Mouse (Mus musculus) midbrain, embryonic 13.5 days (tissue): ENCODE measurements around the gene Gyg. TPM values are rescaled to one million over a fixed set of nuclear protein-coding genes. Genes with fewer than 3 reads are reported as not detected.
A peak's percentile ranks its signal among the peaks of the same experiment; 100 is the strongest.

Source experiments
- ATAC-seq: fragments of 200-750 bp; cut with Nextera tagmentation; 2 replicates; pipeline ENCODE4 v1.8.0; 2017; ENCODE audit warnings: mild to moderate bottlenecking, moderate TSS enrichment, moderate library complexity
- H3K27ac ChIP-seq: fragments of 300-500 bp; sonication (generic); 2 replicates; pipeline ENCODE4 v1.5.1; 2015; ENCODE audit warnings: inconsistent platforms, mild to moderate bottlenecking, moderate library complexity
- H3K27me3 ChIP-seq: fragments of 300-500 bp; sonication (generic); 2 replicates; pipeline ENCODE4 v1.6.1; 2015; ENCODE audit warnings: mild to moderate bottlenecking, inconsistent platforms
- H3K36me3 ChIP-seq: fragments of 300-500 bp; sonication (generic); 2 replicates; pipeline ENCODE4 v1.6.1; 2015; ENCODE audit warnings: mild to moderate bottlenecking, inconsistent platforms
- H3K4me1 ChIP-seq: fragments of 300-500 bp; sonication (generic); replicated peaks from 2 replicates; pipeline ENCODE4 v1.6.1; 2015; ENCODE audit warnings: inconsistent platforms
- H3K4me2 ChIP-seq: fragments of 300-500 bp; sonication (generic); replicated peaks from 2 replicates; pipeline ENCODE4 v1.6.1; 2015; ENCODE audit warnings: moderate library complexity, mild to moderate bottlenecking, inconsistent platforms
- H3K4me3 ChIP-seq: fragments of 300-500 bp; sonication (generic); replicated peaks from 2 replicates; pipeline ENCODE4 v1.5.1; 2015; ENCODE audit warnings: mild to moderate bottlenecking, inconsistent platforms
- H3K9ac ChIP-seq: fragments of 300-500 bp; sonication (generic); replicated peaks from 2 replicates; pipeline ENCODE4 v1.6.1; 2015; ENCODE audit warnings: mild to moderate bottlenecking, inconsistent platforms
- H3K9me3 ChIP-seq: fragments of 300-500 bp; sonication (generic); 2 replicates; pipeline ENCODE4 v1.6.1; 2016; ENCODE audit warnings: mild to moderate bottlenecking, inconsistent platforms
- WGBS: fragments of 180-500 bp; shearing (Covaris S2); methylation state at CpG from one replicate; pipeline ENCODE4 v1.1.7; 2015; 5-methylcytosine and 5-hydroxymethylcytosine counted together
- polyA plus RNA-seq: library from polyadenylated mRNA; unstranded; fragments of >200 nt; fragmentation: Nextera tagmentation; extraction: Ambion mirVana; gene quantifications from 2 replicates; pipeline ENCODE4 v1.2.1, GENCODE M21; 2015

The Gyg gene
- polyA plus RNA-seq, 1 experiment from 2014 or later: 24.5 TPM

DNA sequence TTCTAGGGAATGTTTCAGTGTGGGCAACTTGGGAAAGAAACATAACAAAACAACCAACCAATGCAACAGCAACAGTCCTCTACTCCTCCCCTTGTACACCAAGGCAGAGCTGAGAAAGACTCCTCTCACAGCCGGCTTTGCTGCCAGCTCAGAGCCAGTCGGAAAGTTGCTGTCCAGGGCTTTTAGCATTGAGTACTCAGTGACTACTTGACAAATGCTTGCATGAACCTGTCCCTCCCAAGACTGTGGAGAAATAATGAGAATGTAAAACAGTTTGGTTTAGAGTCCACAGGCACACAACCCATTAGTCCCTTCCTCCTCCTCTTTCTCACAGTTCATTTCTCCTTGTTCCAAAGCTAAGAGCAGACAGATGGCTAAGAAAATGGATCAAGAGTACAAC lies 10.7 kb downstream of the Gyg start:
- Histone ChIP-seq H3K4me2 (no peak overlapping the region), H3K4me1 (0 out of 2 replicates have a peak, but pooled peaks cover 7% of the 10 kb centered on the region), H3K27ac (no peak overlapping the region), H3K4me3 (no peak overlapping the region), H3K9me3 (no peaks in the 10 kb centered on the region), H3K9ac (no peak overlapping the region), H3K27me3 (no peaks in the 10 kb centered on the region; the same call in 1 of the 2 replicates), H3K36me3 (no peaks in the 10 kb centered on the region)
- no peak for ATAC-seq
- WGBS: 25% methylated on average over 2 of the region's 2 CpGs

DNA sequence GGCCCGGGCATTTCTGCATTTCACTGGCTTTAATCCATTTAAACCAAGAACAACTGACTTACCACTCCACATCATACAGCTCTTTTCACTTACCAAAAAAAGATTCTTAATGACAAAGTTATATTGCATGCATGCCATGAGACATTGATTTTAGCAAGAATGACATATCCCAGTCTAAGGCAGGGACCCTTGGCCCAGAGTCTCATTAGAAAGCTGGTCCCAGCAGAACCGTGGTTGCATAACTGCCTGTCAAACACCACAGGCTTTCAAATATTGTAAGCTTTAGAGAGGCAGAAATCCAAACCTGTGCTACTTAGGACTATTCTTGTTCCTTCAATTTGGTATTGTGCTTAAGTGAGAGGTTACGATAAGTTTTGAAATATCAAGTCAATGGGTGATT lies 11.4 kb downstream of the Gyg start:
- Histone ChIP-seq H3K27ac (no peak overlapping the region), H3K36me3 (no peaks in the 10 kb centered on the region), H3K4me1 (0 out of 2 replicates have a peak, but pooled peaks cover 7% of the 10 kb centered on the region), H3K4me2 (no peak overlapping the region), H3K27me3 (no peaks in the 10 kb centered on the region; the same call in 1 of the 2 replicates), H3K9ac (no peak overlapping the region), H3K4me3 (no peak overlapping the region), H3K9me3 (no peaks in the 10 kb centered on the region)
- no peak for ATAC-seq
- WGBS: 56% methylated on average over 3 of the region's 3 CpGs

GRCm38 (mm10) chr3:20142576-20142975 lies 12.5 kb downstream of the Gyg start:
- Histone ChIP-seq H3K27ac (no peak overlapping the region), H3K4me1 (0 out of 2 replicates have a peak, but pooled peaks cover 7% of the 10 kb centered on the region), H3K4me3 (no peak overlapping the region), H3K27me3 (no peaks in the 10 kb centered on the region), H3K36me3 (no peaks in the 10 kb centered on the region), H3K9ac (no peak overlapping the region), H3K4me2 (no peak overlapping the region), H3K9me3 (no peaks in the 10 kb centered on the region)
- no peak for ATAC-seq
- 88% methylated on average over 3 of the region's 3 CpGs for WGBS

DNA sequence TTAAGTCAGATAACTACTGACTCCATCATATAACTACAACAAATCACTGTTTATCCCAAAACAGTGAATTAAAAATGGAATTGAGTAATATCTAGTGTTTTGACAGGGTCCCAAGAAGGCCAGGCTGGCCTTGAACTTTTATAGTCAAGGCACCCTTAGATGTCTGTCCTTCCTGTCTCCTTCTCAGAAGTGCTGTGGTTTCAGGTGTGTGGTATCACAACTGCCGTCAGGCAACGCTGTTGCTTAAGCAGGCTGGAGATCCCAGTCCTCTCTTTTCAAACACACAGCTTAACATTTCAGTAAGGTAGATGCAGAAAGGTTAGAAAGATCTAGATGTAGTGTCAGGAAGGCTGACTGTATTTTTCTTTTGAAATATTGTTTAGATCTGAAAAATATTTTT lies 13.0 kb downstream of the Gyg start:
- 0 out of 2 replicates have a peak, but pooled peaks cover 1% of the 10 kb centered on the region for H3K36me3 ChIP-seq
- H3K27ac ChIP-seq: no peak overlapping the region
- no peak for ATAC-seq
- H3K4me1 ChIP-seq: 0 out of 2 replicates have a peak, but pooled peaks cover 7% of the 10 kb centered on the region
- H3K27me3 ChIP-seq: no peaks in the 10 kb centered on the region
- no peaks in the 10 kb centered on the region for H3K9me3 ChIP-seq
- H3K4me3 ChIP-seq: no peak overlapping the region
- no peak overlapping the region for H3K9ac ChIP-seq
- WGBS: 91% methylated on average over 2 of the region's 2 CpGs
- no peak overlapping the region for H3K4me2 ChIP-seq

DNA sequence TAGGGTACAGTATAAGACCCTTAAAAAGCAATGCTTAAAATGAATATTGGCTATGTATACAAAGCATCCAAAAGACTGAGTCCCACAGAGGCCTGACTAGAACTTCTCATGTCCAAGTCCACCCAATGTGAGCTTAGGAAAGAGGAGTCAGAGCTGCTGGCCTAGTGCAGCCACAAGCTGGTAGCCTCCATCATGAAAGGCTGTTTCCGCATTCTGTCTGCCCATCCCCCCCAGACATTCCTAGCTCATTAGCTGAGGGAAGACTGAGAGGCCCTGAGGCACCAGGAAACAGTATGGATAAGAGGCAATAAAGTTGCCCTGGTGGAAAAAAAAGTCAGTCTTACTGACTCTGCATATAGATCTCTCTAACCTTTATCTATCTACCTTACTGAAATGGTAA lies 13.4 kb downstream of the Gyg start:
- H3K27ac ChIP-seq: no peak overlapping the region
- H3K4me2 ChIP-seq: no peak overlapping the region
- WGBS: 48% methylated on average over 1 of the region's 1 CpGs
- 0 out of 2 replicates have a peak, but pooled peaks cover 7% of the 10 kb centered on the region for H3K4me1 ChIP-seq
- no peaks in the 10 kb centered on the region for H3K27me3 ChIP-seq
- no peak for ATAC-seq
- H3K9me3 ChIP-seq: no peaks in the 10 kb centered on the region
- no peak overlapping the region for H3K9ac ChIP-seq
- H3K36me3 ChIP-seq: 0 out of 2 replicates have a peak, but pooled peaks cover 4% of the 10 kb centered on the region
- H3K4me3 ChIP-seq: no peak overlapping the region

DNA sequence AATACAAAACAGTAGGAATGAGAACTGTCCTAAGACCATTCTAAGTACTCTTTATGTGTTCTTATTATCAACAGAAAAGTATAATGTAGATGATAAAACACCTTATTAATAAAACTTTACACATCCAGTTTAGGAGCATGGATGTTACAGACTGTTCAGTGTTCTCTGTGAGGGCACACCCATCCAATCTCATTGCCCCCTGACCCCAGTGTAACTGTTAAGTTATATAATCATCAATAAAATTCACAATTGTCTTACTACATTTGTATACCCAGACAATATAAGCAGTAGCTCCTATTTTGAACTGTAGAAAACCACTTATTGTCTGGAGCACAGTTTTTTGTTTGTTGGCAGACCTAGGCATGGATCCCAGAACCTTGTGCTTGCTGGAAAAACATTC lies 13.9 kb downstream of the Gyg start:
- H3K4me2 ChIP-seq: no peak overlapping the region
- H3K4me3 ChIP-seq: no peak overlapping the region
- H3K27ac ChIP-seq: no peak overlapping the region
- H3K9ac ChIP-seq: no peak overlapping the region
- no peaks in the 10 kb centered on the region for H3K27me3 ChIP-seq
- H3K9me3 ChIP-seq: no peaks in the 10 kb centered on the region
- 0 out of 2 replicates have a peak, but pooled peaks cover 4% of the 10 kb centered on the region for H3K36me3 ChIP-seq
- ATAC-seq: no peak
- 0 out of 2 replicates have a peak, but pooled peaks cover 5% of the 10 kb centered on the region for H3K4me1 ChIP-seq

DNA sequence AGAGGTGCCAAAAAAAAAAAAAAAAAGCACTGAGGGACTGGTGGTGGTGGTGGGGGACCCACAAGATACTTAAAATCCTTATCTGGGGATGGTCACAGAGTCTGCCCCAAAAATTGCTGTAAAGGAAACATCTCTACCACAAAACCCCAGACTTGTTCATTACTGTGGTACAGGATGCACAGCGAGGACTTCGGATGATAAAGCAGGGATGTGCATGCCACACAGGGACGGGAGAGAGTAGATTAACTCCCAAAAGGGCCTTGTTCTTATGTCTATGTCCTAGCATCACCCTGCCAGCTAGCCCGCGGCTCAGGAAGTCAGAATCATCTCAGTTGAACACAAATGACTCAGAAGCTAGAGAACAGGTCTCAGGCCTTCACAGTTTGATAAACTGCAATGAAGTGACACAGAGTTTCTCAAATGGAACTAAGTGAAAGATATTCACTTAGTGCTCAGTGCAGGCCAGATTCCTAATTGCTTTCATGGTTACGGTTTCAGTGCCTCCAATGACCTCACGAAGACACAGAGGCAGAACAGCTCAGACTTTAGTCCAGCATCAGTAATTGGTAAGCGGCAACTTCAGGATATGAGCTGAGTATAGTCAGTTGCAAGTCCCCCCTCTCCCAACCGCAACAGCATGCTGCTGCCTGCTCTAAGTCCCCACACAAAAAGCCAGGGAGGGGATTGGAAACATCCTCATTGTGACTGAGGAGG lies 18.1 kb downstream of the Gyg start:
- no peaks in the 10 kb centered on the region for H3K9me3 ChIP-seq
- WGBS: 90% methylated on average over 9 of the region's 9 CpGs
- no peak overlapping the region for H3K4me2 ChIP-seq
- H3K27ac ChIP-seq: no peak overlapping the region
- H3K9ac ChIP-seq: no peak overlapping the region
- no peak overlapping the region for H3K4me3 ChIP-seq
- no peaks in the 10 kb centered on the region for H3K27me3 ChIP-seq
- H3K36me3 ChIP-seq: 0 out of 2 replicates have a peak, but pooled peaks cover 4% of the 10 kb centered on the region
- no peaks in the 10 kb centered on the region for H3K4me1 ChIP-seq
- no peak for ATAC-seq

- Histone ChIP-seq H3K27ac (no peak overlapping the region), H3K27me3 (no peaks in the 10 kb centered on the region), H3K4me1 (no peaks in the 10 kb centered on the region), H3K4me2 (no peak overlapping the region), H3K4me3 (no peak overlapping the region), H3K36me3 (0 out of 2 replicates have a peak, but pooled peaks cover 4% of the 10 kb centered on the region), H3K9me3 (no peaks in the 10 kb centered on the region), H3K9ac (no peak overlapping the region)
- 85% methylated on average over 3 of the region's 3 CpGs for WGBS
- ATAC-seq: no peak
These were observed 20.6 kb downstream of the Gyg start for GRCm38 (mm10) chr3:20134545-20134944.

GRCm38 (mm10) chr3:20133745-20134144 lies 21.4 kb downstream of the Gyg start:
- Histone ChIP-seq H3K9me3 (no peaks in the 10 kb centered on the region), H3K36me3 (0 out of 2 replicates have a peak, but pooled peaks cover 4% of the 10 kb centered on the region), H3K27ac (no peak overlapping the region), H3K27me3 (no peaks in the 10 kb centered on the region), H3K4me3 (no peak overlapping the region), H3K4me1 (no peaks in the 10 kb centered on the region), H3K4me2 (no peak overlapping the region), H3K9ac (no peak overlapping the region)
- WGBS: 100% methylated on average over 1 of the region's 1 CpGs
- ATAC-seq: no peak

GRCm38 (mm10) chr3:20132731-20133130 lies 22.4 kb downstream of the Gyg start:
- 0 out of 2 replicates have a peak, but pooled peaks cover 4% of the 10 kb centered on the region for H3K36me3 ChIP-seq
- H3K4me3 ChIP-seq: no peak overlapping the region
- no peak for ATAC-seq
- H3K27me3 ChIP-seq: no peaks in the 10 kb centered on the region
- no peak overlapping the region for H3K4me2 ChIP-seq
- H3K9me3 ChIP-seq: no peaks in the 10 kb centered on the region
- no peak overlapping the region for H3K27ac ChIP-seq
- no peak overlapping the region for H3K9ac ChIP-seq
- no peaks in the 10 kb centered on the region for H3K4me1 ChIP-seq
- 94% methylated on average over 1 of the region's 1 CpGs for WGBS

DNA sequence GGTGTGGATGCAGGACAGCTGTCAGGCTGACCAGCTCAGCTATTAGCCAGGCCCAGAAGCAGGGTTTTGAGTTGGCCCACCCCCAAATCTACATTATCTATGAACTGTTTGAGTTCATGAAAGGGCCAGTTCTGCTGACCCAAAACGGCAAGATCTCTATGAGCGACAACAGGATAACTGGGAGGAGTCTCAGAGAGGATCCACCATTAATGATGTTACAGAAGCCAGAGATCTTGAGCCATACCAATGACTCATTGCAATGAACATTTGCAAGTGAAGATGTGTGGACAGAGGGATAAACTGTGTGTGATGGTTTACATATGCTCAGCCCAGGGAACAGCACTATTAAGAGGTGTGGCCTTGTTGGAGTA lies 23.8 kb downstream of the Gyg start:
- H3K9ac ChIP-seq: no peak overlapping the region
- H3K4me2 ChIP-seq: no peak overlapping the region
- H3K4me3 ChIP-seq: no peak overlapping the region
- H3K9me3 ChIP-seq: no peaks in the 10 kb centered on the region
- ATAC-seq: no peak
- H3K27ac ChIP-seq: no peak overlapping the region
- H3K4me1 ChIP-seq: no peaks in the 10 kb centered on the region
- WGBS: 92% methylated on average over 2 of the region's 2 CpGs
- no peaks in the 10 kb centered on the region for H3K27me3 ChIP-seq
- H3K36me3 ChIP-seq: no peaks in the 10 kb centered on the region

- Histone ChIP-seq H3K27me3 (no peaks in the 10 kb centered on the region), H3K36me3 (no peaks in the 10 kb centered on the region), H3K9me3 (no peaks in the 10 kb centered on the region), H3K4me2 (no peak overlapping the region), H3K4me3 (no peak overlapping the region), H3K27ac (no peak overlapping the region), H3K9ac (no peak overlapping the region), H3K4me1 (no peaks in the 10 kb centered on the region)
- ATAC-seq: peak; percentile 52
- 89% methylated on average over 8 of the region's 8 CpGs for WGBS
These were observed 24.4 kb downstream of the Gyg start for GRCm38 (mm10) chr3:20130456-20131349.
